Mouse (Mus musculus): Measurements from ENCODE around the gene Tmem132a. TPM values are rescaled to one million over a fixed set of nuclear protein-coding genes. Genes with fewer than 3 reads are reported as not detected.

Gene Tmem132a
- total RNA-seq, 1 experiment from 2014 or later = 1.5 TPM

DNA sequence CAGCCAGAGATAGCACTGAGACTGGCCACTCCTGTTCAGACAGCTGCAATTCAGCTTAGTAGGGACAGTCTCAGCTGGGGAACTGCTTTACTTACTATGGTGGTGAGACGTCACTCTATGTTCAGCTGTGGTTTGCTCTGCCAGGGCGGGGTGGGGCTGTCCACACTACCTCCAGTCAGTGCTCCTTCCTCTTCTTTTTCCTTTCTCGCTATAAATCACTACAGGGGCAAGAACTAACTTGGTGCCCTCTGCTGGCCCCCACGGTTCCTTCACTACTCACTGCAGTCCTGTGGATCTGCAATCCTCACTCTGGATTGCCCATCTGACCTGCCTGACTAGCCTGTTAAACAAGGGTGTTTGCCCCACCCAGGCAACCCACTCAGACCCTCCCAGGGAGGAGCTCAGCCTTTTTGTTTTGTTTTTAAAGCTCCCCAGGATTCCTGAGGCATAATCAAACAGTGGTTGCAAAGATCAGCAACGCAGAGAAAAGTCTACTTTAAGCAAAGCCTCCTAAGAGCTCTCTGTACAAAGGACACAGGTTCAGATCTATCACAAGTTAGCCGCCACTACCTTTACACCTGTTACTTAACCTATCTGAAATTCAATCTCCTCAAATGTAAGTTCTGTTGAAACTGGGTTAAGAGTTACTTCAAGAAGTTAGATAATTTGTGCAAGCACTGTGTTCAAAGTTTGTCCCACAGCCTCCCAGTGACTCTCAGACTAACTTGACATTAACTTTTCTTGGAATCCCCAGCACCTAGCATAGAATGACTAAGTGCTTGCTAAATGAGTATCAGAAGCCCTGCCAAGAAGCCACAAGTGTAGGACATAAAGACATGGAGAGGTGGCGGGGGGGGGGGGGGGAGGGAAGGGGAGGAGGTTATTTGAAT lies 10.6 kb upstream of the Tmem132a start:
- ATAC-seq (ENCODE audit: extremely low read depth, insufficient number of reproducible peaks, low FRiP score, poor library complexity, severe bottlenecking) = peak; percentile 96

DNA sequence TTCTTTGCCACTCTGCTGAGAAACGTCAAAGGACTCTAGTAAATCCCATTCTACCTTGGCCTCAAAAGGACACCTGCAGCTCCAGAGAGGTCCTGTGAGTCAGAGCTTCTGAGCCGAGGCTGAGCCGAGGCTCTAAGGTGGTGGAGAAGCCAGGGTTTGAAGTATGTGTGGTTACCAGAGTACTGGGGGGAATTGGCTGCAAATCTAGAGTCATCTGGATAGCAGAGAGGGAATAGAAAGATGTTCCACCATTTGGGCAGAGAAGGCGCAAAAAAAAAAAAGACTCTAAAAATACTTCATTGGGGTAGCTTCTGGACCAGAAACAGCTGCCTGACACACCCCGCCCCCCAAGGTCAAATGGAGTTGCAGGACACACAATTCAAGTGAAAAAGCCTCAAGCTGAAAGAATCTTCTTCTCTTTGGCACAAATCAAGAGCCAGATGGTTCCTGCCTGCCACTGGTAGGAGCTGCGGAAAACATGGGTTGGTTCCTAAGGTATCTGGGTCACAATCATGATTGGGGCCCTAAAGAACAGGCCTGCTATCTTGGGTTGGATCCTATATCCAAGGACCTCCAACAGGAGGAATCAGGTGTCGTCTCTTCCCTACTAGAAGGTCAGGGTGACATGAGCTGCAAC lies 8.6 kb upstream of the Tmem132a start:
- ATAC-seq (ENCODE audit: extremely low read depth, insufficient number of reproducible peaks, low FRiP score, poor library complexity, severe bottlenecking) = no peak

DNA sequence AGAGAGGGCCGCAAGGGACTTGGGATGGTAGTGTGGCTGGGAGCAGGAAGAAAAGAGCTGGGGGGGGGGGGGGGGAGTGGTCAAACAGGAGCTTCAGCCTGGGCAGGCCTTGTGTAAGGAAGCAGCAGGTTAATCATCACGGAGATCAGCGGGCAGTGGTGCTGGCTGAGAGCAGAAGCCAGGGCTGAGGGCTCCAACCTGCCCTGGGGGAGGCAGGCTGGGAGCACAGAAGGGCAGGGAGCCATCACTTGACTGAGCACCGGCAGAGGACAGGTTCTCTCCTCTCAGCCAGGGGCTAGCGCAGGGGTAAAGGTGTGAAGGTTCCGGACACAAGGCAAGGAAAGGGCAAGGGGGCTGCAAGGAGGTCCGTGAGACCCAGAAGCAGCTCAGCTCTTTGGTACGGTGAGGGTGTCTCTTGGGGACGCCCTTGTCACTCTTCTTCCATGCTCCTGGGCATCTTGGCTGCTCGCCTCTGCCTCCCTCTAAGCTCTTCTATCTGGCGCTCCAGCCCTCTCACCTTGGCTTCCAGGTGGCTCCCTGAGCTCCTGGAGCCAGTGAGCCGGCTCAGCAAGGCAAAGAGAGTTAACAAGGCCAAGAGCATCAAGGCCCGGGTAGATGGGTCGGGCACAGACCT lies 1.7 kb upstream of the Tmem132a start:
- ATAC-seq (ENCODE audit: extremely low read depth, insufficient number of reproducible peaks, low FRiP score, poor library complexity, severe bottlenecking) = no peak

DNA sequence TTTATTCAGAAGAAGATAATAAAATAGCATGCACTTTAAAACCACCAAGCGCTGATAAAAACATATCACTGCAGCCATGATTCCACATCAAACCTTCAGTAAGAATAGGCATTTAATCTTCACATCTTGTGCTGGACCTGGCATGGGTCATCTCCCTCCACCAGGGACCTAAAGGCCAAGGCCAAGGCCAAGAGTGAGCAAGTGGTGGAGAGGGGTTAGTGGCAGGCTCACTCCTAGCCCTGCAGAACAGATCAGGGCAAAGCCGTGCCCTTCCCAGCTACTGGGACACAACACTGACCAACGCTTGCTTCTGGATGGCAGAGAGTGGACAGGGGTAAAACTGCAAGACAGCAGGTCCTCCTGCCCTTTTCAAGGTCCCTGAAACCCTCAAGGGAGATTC lies 936 bp upstream of the Tmem132a start:
- no peak for ATAC-seq (ENCODE audit: extremely low read depth, insufficient number of reproducible peaks, low FRiP score, poor library complexity, severe bottlenecking)

DNA sequence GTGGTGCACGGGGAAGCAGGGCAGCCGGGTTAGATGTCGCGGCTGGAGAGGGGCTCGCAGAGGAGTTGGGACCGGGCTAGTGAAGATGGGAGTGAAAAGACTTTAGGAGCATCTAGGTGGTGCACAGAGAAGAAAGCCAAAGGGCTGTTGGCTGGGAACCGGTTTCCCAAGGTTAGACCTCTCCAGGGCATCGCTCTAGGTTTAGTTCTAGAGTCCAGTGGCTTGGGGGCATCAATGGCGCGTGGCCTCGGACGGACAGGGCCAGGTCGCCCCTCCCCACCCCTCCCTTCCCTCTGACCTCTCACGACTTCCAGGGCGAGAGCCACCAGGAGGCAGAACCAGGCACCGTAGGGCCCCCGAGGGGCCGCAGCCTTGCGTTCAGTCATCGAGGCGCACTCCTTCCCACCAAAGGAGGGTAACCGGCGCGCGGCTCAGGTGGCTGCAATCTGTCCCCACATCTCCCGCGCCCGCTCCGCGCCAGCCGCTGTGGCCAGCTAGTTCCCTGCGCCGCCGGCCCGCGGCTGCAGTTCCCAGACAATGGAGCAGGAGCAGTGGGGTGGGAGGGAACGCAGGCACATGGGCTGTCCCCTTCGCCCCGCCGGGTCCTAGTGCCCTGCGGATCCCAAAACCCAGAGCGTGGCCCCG lies 377 bp downstream of the Tmem132a start:
- ATAC-seq (ENCODE audit: extremely low read depth, insufficient number of reproducible peaks, low FRiP score, poor library complexity, severe bottlenecking) = no peak

DNA sequence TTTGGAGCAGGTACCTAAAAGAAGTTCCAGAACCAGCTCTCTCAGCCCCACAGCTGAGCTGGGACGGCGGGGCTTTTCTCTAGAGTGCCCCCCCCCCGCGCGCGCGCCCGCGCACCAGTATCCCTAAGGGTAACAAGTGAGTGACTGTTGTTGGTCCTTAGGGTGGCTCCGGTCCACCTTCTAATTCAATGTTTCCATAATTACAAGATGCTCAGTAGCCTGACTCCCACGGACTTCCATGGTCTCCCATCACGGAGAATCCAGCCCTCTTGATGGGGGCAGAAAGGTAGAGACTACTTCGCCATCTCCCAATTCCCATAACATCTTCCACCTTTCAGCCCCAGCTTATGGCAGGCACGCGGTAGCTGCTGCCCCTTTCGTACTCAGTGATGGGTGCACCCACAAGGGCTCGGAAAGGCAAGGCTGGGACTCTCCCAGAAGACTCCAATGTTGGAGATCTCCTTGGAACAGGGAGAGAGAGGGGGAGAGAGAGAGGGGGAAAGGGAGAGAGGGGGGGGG lies 1.1 kb downstream of the Tmem132a start:
- ATAC-seq (ENCODE audit: extremely low read depth, insufficient number of reproducible peaks, low FRiP score, poor library complexity, severe bottlenecking) = no peak

DNA sequence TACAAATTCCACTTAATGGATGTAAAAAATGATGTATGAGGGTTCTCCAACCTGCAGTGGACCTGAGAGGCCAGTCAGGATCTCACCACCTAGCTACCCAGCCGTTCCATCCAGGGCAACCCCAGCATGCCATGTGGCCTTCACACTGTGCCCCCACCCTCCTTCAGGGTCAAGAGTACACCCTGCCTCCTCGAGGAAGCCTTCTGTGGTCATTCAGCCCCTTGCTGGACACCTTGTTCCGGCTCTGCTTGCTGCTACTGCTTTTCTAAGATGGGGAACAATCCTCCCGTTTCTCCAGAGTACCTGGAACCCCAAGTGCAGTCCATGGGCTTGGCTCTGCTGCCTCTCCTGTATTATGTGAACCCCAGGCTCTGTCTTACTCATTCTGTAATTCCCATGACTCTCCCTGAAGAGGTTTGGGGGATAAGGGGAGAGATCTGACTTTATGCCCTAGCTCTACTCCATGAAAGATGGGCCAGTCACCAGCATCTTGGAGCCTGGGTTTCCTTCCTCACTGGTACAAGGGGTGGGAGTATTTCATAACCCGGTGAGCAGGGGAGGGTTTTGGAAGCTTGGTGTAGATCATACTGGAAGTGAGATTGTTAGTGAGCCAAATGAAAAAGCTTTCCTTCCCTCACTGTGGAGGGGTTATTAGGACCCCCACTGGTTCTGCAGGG lies 1.7 kb downstream of the Tmem132a start:
- no peak for ATAC-seq (ENCODE audit: extremely low read depth, insufficient number of reproducible peaks, low FRiP score, poor library complexity, severe bottlenecking)

DNA sequence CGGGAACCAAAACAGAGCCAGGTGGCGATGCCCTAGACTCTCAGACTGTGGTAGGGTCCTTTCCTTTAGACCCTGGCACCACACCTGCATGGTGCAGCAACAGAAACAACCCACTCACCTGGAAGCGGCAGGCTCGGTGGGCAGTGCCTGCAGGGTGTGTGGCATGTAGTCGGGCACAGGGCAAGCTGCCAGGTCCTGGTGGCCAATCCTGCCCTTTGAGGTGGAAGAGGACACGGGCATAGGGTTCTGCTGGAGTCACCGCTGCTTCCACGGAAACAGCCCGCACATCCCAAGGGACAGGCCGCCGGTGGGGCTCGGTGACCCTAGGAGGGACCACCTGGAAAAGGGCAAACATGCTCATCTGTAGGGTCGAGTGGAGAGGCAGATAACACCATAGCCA lies 3.4 kb downstream of the Tmem132a start:
- no peak for ATAC-seq (ENCODE audit: extremely low read depth, insufficient number of reproducible peaks, low FRiP score, poor library complexity, severe bottlenecking)

DNA sequence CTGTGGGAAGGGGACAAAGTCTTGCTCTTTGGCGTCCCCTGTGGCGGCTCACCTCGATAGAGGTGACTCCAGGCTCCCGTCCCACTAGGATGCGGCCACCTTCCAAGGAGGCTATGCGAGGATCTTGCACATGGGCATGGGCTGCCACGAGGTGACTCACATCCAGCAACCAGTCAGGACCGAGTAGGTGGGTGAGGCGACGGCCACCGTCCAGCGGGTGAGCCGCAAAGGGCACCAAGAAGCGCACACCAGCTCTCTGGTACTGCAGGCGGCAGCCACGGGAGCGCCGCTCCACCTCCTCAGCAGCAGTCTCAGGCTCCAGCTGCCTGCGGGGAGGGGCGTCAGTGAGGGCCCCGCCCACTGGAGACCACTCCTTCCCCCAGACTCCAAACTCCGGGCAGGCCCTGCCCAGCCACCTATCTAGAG lies 9.7 kb downstream of the Tmem132a start:
- no peak for ATAC-seq (ENCODE audit: extremely low read depth, insufficient number of reproducible peaks, low FRiP score, poor library complexity, severe bottlenecking)

DNA sequence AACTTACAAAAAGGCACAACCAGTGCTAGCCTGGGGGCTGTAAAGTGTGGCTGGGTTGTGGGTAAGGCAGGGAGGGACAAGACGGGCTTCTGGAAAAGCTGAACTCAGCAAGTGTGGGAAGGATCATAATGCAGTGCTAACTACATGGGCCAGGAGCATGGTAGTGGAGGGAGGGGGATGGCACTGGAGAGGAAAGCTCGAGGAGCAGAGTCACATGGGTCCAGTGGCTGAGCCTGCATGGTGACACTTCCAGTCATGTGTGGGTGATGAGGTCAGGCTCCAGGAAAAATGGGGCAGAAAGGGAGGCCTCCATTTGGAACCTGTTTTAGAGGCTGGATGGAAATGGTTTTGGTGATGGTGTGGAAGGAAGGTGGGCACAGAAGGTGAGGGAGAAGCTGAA lies 13.2 kb downstream of the Tmem132a start:
- no peak for ATAC-seq (ENCODE audit: extremely low read depth, insufficient number of reproducible peaks, low FRiP score, poor library complexity, severe bottlenecking)

DNA sequence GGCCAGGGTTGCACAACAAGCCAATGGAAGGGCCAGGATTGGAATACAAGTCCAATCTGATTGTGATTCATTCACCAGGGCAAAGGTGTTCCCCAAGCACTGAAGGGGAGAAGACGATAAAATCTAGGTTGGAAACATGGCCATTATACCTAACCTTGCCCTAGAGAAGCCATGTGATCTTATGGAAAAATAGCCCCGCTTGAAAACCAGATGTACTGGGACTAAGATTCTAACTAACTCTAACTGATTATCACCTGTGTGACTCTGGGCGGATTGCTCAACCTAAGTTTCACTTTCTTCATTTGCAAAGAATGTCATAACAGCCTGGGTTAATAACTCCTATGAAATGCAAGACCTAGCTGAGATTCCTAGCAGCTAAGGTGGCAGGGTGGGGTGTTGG lies 14.3 kb downstream of the Tmem132a start:
- ATAC-seq (ENCODE audit: extremely low read depth, insufficient number of reproducible peaks, low FRiP score, poor library complexity, severe bottlenecking) = no peak

DNA sequence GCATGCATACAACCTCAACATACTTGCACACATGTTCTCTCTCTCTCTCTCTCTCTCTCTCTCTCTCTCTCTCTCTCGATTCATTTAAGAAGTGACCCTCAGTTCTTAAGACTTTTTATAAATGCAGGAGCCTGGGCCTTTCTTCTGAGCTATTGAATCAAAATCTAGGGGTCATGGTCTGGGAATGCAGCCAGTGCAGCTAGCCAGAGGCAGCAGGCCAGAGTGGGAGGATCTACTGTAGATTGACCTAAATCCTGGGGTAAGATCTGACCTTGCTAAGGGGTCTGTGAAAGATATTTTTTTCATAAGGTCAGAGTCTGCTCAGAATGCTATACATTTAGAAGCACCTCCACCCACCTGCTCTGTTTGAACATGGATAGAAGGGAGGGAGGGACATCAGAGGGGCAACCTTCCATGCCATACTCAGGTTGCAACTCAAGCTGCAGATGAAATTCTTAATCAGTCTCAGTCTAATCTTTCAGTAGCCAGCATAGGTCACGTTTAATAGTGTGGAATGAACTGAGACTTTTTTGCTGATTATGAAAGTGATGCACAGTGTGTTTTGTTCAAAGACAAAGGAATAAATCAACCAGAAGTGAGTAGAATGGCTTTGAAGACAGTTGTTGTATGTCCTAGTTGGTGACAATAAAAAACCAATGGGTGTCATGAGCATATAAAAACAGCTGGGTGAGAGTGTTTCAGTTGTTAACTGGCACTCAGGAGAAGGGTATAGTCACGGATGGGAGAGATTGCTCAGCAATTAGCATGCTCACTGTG lies 22.2 kb downstream of the Tmem132a start:
- no peak for ATAC-seq (ENCODE audit: extremely low read depth, insufficient number of reproducible peaks, low FRiP score, poor library complexity, severe bottlenecking)

DNA sequence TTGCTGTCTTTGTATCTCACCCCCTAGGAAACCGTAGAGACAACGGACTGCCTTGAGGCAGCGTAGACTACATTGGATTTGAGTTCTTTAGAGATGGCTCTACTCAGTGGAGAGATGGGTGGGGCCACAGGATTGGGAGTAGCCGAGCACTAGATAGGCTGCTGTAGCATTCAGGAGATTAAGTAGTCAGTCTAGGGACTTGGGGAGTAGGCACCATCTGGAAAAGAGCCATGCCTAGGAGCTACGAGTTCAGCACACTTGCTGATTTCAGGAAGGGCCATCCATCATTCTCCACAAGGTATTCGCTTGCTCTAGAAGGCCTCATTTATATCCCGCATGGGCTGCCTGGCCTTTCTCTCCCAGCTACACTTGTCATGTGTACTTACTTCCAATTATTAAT lies 23.6 kb downstream of the Tmem132a start:
- ATAC-seq (ENCODE audit: extremely low read depth, insufficient number of reproducible peaks, low FRiP score, poor library complexity, severe bottlenecking) = no peak

DNA sequence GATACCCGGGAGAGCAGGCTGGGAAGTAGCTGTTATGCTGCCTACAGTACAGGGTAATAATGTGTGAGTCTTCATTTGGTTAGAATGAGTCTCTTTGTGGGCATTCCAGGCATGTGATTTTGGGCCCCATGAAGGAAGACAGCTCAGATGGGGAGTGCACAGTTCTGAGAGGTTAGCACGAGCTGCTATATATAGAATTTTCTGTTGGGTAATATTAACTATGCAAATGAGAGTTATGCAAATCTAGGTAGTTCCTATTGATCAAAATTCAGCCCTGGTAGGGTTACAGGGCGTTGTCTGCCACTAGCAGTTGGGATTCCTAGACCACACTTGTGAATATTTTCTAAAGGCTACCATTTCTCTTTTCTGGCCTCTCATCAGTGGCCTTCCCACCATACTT lies 24.3 kb downstream of the Tmem132a start:
- ATAC-seq (ENCODE audit: extremely low read depth, insufficient number of reproducible peaks, low FRiP score, poor library complexity, severe bottlenecking) = no peak

DNA sequence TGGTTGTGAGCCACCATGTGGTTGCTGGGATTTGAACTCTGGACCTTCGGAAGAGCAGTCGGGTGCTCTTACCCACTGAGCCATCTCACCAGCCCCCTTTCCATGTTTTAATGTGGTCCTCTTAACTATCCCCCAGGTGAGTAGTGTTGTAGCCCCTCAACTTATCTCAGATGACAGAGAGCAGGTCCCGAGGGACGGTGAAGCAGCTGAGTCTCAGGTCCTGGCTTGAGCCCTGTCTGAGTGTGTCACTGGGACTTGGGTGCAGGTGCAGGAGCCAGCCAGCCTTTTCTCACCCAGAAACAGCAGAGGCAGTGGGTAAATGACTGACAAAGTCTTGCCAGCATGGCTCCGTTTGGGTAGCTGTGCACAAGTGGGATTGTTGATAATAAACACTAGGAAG lies 25.5 kb downstream of the Tmem132a start:
- ATAC-seq (ENCODE audit: extremely low read depth, insufficient number of reproducible peaks, low FRiP score, poor library complexity, severe bottlenecking) = no peak

DNA sequence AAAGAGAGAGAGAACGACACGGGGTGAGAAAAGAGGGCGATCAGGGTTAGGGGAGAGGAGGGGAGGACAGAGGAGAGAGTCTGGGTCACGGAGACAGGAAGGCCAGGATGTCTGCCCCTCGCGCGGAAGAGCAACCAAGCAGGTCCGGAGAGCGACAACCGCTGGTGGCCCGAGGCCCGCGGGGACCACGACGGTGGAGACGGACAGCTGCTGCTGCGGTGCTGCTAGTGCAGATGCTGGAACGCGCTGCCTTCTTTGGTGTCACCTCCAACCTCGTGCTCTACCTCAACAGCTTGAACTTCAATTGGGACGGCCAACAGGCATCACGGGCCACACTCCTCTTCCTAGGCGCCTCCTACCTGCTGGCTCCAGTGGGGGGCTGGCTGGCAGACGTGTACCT lies 26.8 kb downstream of the Tmem132a start:
- peak; percentile 6; the same call in 1 of the 2 replicates for ATAC-seq (ENCODE audit: extremely low read depth, insufficient number of reproducible peaks, low FRiP score, poor library complexity, severe bottlenecking)

DNA sequence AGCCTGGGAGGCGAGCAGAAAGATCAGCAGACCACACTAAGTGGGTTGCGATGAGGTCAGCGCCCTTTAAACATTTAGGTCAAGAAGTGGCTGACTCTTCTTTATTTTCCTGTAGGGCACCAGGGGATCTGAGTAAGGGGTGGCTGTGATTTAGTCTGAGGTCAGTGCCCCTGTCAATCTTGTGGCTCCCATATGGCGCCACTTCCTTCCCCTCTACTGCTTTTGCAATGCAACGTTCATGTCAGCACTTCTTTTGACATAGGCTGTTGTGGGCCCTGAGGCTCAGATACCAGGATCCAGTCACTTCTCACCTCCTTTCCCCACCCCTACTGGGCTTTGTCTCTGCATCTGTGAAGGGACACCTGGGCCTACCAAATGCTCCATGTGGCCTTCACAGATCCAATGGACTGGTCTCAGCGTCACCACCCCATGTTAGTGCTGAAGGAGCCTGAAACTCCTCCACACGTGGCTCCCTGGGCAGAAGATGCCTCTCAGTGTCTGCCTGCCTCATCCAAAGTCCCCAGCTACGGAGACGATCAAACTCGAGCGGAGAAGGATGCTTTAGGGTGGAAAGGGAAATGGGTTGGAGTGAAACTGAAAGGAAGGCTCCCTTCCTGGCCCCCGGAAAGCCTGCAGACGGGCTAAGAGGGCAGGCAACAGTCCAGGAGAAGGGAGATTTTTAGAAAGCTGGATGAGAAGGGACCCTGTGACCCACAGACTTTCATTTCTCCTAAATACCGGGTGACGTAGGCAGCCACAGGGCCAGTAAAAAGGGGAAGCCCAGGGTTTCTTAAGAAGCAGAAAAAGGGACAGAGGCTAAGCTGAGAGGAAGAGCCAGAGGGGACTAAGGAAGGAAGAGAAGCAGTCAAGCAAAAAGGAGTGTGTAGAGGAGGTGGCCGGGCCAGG lies 27.8 kb downstream of the Tmem132a start:
- peak; percentile 75 for ATAC-seq (ENCODE audit: extremely low read depth, insufficient number of reproducible peaks, low FRiP score, poor library complexity, severe bottlenecking)

Data from neutrophil, adult 5-6 weeks (primary cell).